Mouse (Mus musculus): ENCODE measurements around the gene Efcab7.

- TF ChIP-seq POLR2A (IDR thresholded peaks at IDR 0.05; ENCODE audit: borderline replicate concordance, extremely low read depth, low read depth, low read length) = peak; percentile 29; the same call in 1 of the 2 replicates
- no peak for TF ChIP-seq CTCF (IDR thresholded peaks at IDR 0.05; ENCODE audit: insufficient read depth, low read length)
Observed at GRCm38 (mm10) chr4:99829094-99830073, at the start of gene Efcab7.

All from lung, adult 2 months (tissue).